Mouse (Mus musculus): ENCODE data around the gene Erh. TPM values are rescaled to one million over a fixed set of nuclear protein-coding genes. Genes with fewer than 3 reads are reported as not detected.

Gene Erh
- 254 and 324 TPM in 2 replicates for polyA plus RNA-seq (2014; fragmentation: Nextera tagmentation; extraction: Ambion mirVana)

DNA sequence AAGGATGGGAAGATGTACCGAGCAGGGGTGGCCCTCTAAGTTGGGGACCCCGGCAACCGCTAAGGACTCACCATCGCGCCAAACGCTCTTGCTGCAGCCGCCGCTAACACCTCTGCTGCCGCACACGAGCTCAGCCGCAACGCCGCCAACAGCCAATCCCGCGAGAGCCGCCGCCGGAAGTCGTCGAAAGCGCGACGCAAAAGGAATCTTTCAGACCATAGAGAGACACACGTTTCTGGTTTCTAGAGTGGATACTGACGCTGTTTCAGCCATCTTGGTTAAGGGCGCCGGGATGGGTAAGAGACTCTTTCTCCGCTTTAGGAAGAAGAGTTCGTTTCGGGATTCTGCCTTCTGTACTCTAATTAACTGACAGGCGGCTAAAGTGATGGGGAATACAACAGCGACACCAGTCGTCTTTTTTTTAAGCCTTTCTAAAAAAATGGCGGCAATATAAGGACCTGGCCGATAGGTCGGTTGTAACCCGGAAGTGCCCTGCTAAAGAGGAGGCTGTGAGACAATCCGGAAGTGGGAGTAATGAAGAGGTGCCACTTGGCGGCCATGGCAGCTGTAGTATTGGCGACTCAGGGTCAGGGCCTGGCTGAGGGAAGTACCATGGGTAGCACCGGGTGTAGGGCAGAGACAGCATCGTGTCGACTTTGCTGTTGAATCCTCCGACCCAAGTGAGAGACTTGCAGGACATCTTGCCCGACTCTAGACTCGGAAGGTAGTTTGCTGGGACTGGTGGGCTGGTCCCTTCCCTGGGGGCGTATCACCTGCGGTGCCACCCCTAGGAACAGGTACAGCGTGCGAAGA lies at the start of gene Erh, which contains the start of gene Slc39a9:
Gene Erh, minus strand, starts transcription at position 649 of the 813 bp plus-strand sequence.
Gene Slc39a9, plus strand, starts transcription at position 191 of the 813 bp plus-strand sequence.
- H3K36me3 ChIP-seq (ENCODE audit: control insufficient read depth, insufficient read depth, low read length): peaks cover 28% of the 10 kb centered on the region
- H3K4me1 ChIP-seq (ENCODE audit: control insufficient read depth, insufficient read depth, low read length): peaks cover 25% of the 10 kb centered on the region
- no peaks in the 10 kb centered on the region for H3K9me3 ChIP-seq (replicated peaks; ENCODE audit: control insufficient read depth, low read length)
- peak within 1 kb of the TSS; percentile 95 for H3K4me2 ChIP-seq (ENCODE audit: low read length)
- peak; percentile 98 for DNase-seq (ENCODE audit: low spot score)
- H3K27ac ChIP-seq (ENCODE audit: low read depth, low read length): peak within 1 kb of the TSS; percentile 90
- WGBS: under 1% methylated on average over 50 of the region's 50 CpGs
- H3K4me3 ChIP-seq (ENCODE audit: low read depth, low read length): peak within 1 kb of the TSS; percentile 82
- no peaks in the 10 kb centered on the region for H3K27me3 ChIP-seq (replicated peaks; ENCODE audit: control insufficient read depth, insufficient read depth, low read length)
- H3K9ac ChIP-seq (ENCODE audit: low read length): peak within 1 kb of the TSS; percentile 97
- peak; percentile 98 for ATAC-seq

DNA sequence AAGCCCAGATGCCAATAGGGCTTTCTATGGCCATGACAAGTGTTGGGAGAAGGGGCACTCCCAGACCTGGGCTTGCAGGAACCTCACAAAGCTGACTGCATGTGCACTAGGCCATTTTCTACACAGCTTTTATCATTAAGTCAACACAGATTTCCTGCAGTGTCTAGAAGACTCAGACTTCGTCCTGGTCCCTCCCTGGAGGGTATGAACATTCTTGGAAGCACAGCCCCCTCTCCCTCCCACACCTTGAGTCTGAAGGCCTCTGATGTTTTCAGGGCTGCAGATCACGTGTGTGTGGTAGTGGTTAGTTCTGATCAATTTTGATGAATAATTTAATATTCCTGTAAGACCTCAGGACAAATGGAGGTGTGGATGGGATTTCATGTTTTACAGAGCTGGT lies 49.6 kb upstream of the Erh start:
- DNase-seq (ENCODE audit: low spot score) (no peak), ATAC-seq (no peak)
- Histone ChIP-seq H3K4me3 (ENCODE audit: low read depth, low read length) (no peak overlapping the region), H3K4me2 (ENCODE audit: low read length) (no peak overlapping the region), H3K9me3 (replicated peaks; ENCODE audit: control insufficient read depth, low read length) (no peaks in the 10 kb centered on the region), H3K36me3 (ENCODE audit: control insufficient read depth, insufficient read depth, low read length) (no peaks in the 10 kb centered on the region), H3K9ac (ENCODE audit: low read length) (no peak overlapping the region), H3K4me1 (ENCODE audit: control insufficient read depth, insufficient read depth, low read length) (peaks cover 4% of the 10 kb centered on the region), H3K27ac (ENCODE audit: low read depth, low read length) (no peak overlapping the region), H3K27me3 (replicated peaks; ENCODE audit: control insufficient read depth, insufficient read depth, low read length) (peaks cover 33% of the 10 kb centered on the region)
- 67% methylated on average over 2 of the region's 2 CpGs for WGBS

DNA sequence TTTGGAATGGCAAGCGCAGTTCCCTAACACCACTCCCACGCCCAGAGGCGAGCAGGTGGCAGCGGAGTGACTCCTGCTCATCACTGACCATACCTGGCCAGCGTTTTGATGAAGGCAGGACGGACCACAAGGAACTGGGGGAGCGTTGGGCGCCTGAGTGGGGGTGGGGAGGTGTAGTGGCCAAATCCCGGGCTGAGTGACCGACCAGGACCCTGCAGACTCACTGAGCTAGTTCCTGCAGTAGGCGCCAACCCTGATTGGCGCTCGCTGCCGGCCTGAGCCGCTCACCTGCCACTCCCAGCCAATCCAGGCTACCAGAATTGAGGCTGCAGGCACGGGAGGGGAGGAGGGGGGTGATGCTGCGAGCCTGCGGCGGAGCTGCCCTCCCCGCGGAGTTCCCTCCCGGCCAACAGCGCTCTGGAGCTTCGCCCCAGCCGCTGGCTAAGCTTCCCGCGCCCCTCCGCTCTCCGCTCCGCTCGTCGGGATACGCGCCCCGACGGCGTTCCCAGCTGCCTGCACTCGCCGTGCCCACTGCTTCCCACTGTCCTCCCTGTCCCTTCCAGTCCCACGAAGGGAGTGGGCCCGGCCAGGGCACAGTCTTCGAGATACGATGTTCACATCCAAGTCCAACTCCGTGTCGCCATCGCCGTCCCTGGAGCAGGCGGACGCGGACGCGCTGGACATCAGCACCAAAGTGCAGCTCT lies 48.3 kb upstream of the Erh start, which contains the start of gene Plekhd1:
Gene Plekhd1, plus strand, starts transcription at position 323 of the 704 bp plus-strand sequence.
- 2% methylated on average over 38 of the region's 52 CpGs for WGBS
- ATAC-seq (peak; percentile 76), DNase-seq (ENCODE audit: low spot score) (peak; percentile 45)
- Histone ChIP-seq H3K27ac (ENCODE audit: low read depth, low read length) (no peak within 1 kb of the TSS), H3K9ac (ENCODE audit: low read length) (peak within 1 kb of the TSS; percentile 48), H3K36me3 (ENCODE audit: control insufficient read depth, insufficient read depth, low read length) (no peaks in the 10 kb centered on the region), H3K4me2 (ENCODE audit: low read length) (peak within 1 kb of the TSS; percentile 60), H3K4me3 (ENCODE audit: low read depth, low read length) (peak within 1 kb of the TSS; percentile 30), H3K27me3 (replicated peaks; ENCODE audit: control insufficient read depth, insufficient read depth, low read length) (peaks cover 33% of the 10 kb centered on the region), H3K4me1 (ENCODE audit: control insufficient read depth, insufficient read depth, low read length) (peaks cover 4% of the 10 kb centered on the region), H3K9me3 (replicated peaks; ENCODE audit: control insufficient read depth, low read length) (no peaks in the 10 kb centered on the region)

DNA sequence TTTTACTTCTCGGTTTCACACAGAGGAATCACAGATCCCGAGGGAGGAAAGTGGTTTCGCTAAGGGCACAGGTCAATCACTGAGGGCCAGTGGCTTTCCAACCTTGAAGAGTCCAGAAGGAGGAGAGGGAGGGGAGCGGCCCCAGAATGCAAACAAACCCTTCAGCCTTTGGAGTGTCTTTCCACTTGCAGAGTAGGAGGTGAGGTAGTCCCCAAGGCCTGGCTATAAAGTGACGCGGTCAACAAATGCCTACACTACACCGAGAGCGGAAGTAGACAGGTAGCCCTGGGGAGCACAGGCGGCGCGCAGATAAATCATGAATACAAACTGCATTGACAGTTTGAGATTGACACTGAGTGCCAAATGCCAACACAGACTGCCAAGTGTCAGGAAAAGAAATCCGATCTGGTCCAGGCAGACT lies 47.5 kb upstream of the Erh start:
- WGBS: 17% methylated on average over 12 of the region's 12 CpGs
- Histone ChIP-seq H3K4me2 (ENCODE audit: low read length) (0 out of 2 replicates have a peak overlapping the region, but pooled peaks have one; percentile 60), H3K27me3 (replicated peaks; ENCODE audit: control insufficient read depth, insufficient read depth, low read length) (peaks cover 33% of the 10 kb centered on the region), H3K9ac (ENCODE audit: low read length) (no peak overlapping the region), H3K27ac (ENCODE audit: low read depth, low read length) (no peak overlapping the region), H3K4me3 (ENCODE audit: low read depth, low read length) (no peak overlapping the region), H3K36me3 (ENCODE audit: control insufficient read depth, insufficient read depth, low read length) (no peaks in the 10 kb centered on the region), H3K9me3 (replicated peaks; ENCODE audit: control insufficient read depth, low read length) (no peaks in the 10 kb centered on the region), H3K4me1 (ENCODE audit: control insufficient read depth, insufficient read depth, low read length) (peaks cover 4% of the 10 kb centered on the region)
- ATAC-seq (no peak), DNase-seq (ENCODE audit: low spot score) (no peak)

DNA sequence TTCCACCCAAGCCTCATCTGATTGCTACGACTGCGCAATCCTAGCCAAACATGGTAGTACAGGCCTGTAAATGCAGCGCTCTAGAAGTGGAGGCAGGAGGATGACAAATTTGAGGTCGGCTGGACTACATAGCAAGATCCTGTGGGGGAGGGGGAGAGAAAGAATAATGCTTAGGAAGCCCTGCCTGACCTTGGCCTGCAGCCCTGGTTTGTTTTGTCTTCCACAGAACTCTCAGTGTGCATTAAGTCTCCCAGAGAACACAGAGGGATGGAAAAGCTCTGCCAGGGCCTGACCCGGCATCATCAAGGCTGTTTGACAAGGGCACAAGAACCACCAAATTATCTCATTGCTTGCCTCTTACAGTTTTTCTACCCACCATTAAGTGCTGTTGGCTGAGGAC lies 45.6 kb upstream of the Erh start:
- Histone ChIP-seq H3K9me3 (replicated peaks; ENCODE audit: control insufficient read depth, low read length) (no peaks in the 10 kb centered on the region), H3K4me3 (ENCODE audit: low read depth, low read length) (no peak overlapping the region), H3K9ac (ENCODE audit: low read length) (no peak overlapping the region), H3K4me1 (ENCODE audit: control insufficient read depth, insufficient read depth, low read length) (peaks cover 4% of the 10 kb centered on the region), H3K36me3 (ENCODE audit: control insufficient read depth, insufficient read depth, low read length) (no peaks in the 10 kb centered on the region), H3K27me3 (replicated peaks; ENCODE audit: control insufficient read depth, insufficient read depth, low read length) (peaks cover 33% of the 10 kb centered on the region), H3K27ac (ENCODE audit: low read depth, low read length) (no peak overlapping the region), H3K4me2 (ENCODE audit: low read length) (no peak overlapping the region)
- 62% methylated on average over 5 of the region's 5 CpGs for WGBS
- no peak for DNase-seq (ENCODE audit: low spot score)
- ATAC-seq: no peak

DNA sequence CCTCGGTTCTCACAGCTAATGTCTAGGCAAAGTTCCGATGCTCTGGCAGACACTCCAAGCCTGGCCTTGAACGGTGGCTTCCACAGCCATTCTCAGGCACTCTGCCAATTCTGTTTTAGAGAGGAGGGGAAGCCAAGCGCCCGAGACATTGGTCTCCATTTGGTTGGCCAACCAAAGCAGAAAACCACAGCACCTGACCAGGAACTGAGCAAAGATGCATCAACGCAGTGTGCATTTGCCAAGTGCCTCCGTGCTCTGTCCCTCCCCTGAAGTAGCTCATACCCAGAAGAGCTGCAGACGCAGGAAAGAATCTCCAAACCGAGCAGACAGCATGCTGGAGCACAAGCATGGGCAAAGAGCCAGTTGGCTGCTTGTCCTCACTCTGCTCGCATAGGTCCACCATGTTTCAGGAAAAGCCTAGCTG lies 43.7 kb upstream of the Erh start:
- H3K27me3 ChIP-seq (replicated peaks; ENCODE audit: control insufficient read depth, insufficient read depth, low read length): peaks cover 19% of the 10 kb centered on the region
- no peak overlapping the region for H3K4me2 ChIP-seq (ENCODE audit: low read length)

DNA sequence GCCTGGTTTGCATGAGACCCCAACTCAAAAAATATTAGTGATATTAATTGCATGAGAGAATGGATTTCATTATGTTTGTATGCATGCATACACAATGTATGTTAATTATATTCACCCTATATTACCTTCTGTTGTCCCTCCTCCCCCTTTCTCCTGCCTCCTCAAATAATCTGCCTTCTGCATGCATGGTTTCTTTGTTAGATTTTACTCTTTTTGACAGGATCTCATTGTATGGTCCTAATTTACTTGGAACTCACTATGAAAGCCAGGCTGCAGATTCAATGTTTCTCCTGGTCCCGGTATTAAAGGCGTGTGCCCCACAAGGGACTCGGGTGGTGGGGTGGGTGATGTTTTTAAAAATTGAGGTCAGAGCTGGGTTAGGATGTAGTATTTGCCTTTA lies 40.2 kb upstream of the Erh start:
- Histone ChIP-seq H3K9ac (ENCODE audit: low read length) (no peak overlapping the region), H3K4me2 (ENCODE audit: low read length) (no peak overlapping the region), H3K4me3 (ENCODE audit: low read depth, low read length) (no peak overlapping the region), H3K9me3 (replicated peaks; ENCODE audit: control insufficient read depth, low read length) (no peaks in the 10 kb centered on the region), H3K27me3 (replicated peaks; ENCODE audit: control insufficient read depth, insufficient read depth, low read length) (no peaks in the 10 kb centered on the region), H3K4me1 (ENCODE audit: control insufficient read depth, insufficient read depth, low read length) (no peaks in the 10 kb centered on the region; the same call in 1 of the 2 replicates), H3K36me3 (ENCODE audit: control insufficient read depth, insufficient read depth, low read length) (peaks cover 4% of the 10 kb centered on the region; the same call in 1 of the 2 replicates), H3K27ac (ENCODE audit: low read depth, low read length) (no peak overlapping the region)
- 48% methylated on average over 3 of the region's 3 CpGs for WGBS
- DNase-seq (ENCODE audit: low spot score) (no peak), ATAC-seq (no peak)

More for the DNA sequence above, 43.7 kb upstream of the Erh start:
- H3K4me1 ChIP-seq (ENCODE audit: control insufficient read depth, insufficient read depth, low read length): peaks cover 4% of the 10 kb centered on the region
- H3K27ac ChIP-seq (ENCODE audit: low read depth, low read length): no peak overlapping the region
- no peak overlapping the region for H3K4me3 ChIP-seq (ENCODE audit: low read depth, low read length)
- no peaks in the 10 kb centered on the region for H3K36me3 ChIP-seq (ENCODE audit: control insufficient read depth, insufficient read depth, low read length)
- ATAC-seq: peak; percentile 67; the same call in 1 of the 2 replicates
- 59% methylated on average over 10 of the region's 10 CpGs for WGBS
- DNase-seq (ENCODE audit: low spot score): peak; percentile 85
- no peaks in the 10 kb centered on the region for H3K9me3 ChIP-seq (replicated peaks; ENCODE audit: control insufficient read depth, low read length)
- H3K9ac ChIP-seq (ENCODE audit: low read length): no peak overlapping the region

DNA sequence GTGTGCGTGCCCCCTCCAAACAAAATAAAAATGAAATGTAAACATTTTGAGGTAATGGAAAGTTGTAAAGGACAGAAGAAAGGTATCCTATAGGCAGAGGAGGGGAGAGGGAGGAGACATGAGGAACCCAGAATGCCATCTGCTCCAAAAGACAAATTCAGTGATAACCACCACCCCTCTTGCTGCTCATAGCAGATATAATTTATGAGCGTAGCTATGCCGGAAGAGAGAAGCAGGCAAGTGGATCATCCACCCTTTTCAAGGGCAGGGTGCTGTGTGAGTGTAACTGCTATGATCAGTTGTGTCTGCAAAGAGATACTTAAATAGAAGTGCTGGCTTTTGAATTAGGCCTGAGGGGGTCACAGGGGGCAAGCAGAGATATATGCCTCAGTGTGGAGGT lies 39.4 kb upstream of the Erh start:
- Histone ChIP-seq H3K27me3 (replicated peaks; ENCODE audit: control insufficient read depth, insufficient read depth, low read length) (no peaks in the 10 kb centered on the region), H3K27ac (ENCODE audit: low read depth, low read length) (no peak overlapping the region), H3K36me3 (ENCODE audit: control insufficient read depth, insufficient read depth, low read length) (peaks cover 7% of the 10 kb centered on the region; the same call in 1 of the 2 replicates), H3K9ac (ENCODE audit: low read length) (no peak overlapping the region), H3K4me2 (ENCODE audit: low read length) (no peak overlapping the region), H3K4me3 (ENCODE audit: low read depth, low read length) (no peak overlapping the region), H3K9me3 (replicated peaks; ENCODE audit: control insufficient read depth, low read length) (no peaks in the 10 kb centered on the region), H3K4me1 (ENCODE audit: control insufficient read depth, insufficient read depth, low read length) (no peaks in the 10 kb centered on the region; the same call in 1 of the 2 replicates)
- DNase-seq (ENCODE audit: low spot score): no peak
- no peak for ATAC-seq
- WGBS: 97% methylated on average over 3 of the region's 3 CpGs

Data from forebrain, embryonic 14.5 days (tissue).